Mouse (Mus musculus) ES-Bruce4 (cell line): ENCODE data around the gene Gm43638.
"Not testable (repeated sequence)": the region's sequence is repeated elsewhere in the genome, so short reads cannot be mapped to it uniquely, and the experiment has no call there.

Experiments
- CTCF ChIP-seq: IDR thresholded peaks from one replicate; pipeline ENCODE4 v1.8.1; 2011; ENCODE audit warnings: low read depth, low read length
- EP300 ChIP-seq: IDR thresholded peaks from 2 replicates; pipeline ENCODE4 v1.6.1; 2011; ENCODE audit warnings: low read depth, low read length; ENCODE audit not compliant: insufficient read depth

DNA sequence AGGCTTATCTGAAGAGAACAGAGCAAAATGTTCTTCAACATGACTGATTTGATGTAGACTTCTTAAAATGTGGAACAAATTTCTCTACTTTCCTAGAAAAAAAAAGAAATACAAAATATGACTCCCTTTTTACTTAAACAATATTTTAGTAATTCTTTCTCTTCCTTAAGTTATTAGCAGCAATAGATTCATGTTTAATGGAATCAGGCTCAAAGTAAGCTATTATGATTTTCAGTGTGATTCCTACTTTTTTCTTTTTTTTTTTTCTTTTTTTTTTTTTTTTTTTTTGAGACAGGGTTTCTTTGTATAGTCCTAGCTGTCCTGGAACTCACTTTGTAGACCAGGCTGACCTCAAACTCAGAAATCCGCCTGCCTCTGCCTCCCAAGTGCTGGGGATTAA is at the start of gene Gm43638:
- not testable (repeated sequence) for TF ChIP-seq CTCF, EP300
